Mouse (Mus musculus) midbrain, postnatal 0 days (tissue): ENCODE data around the gene Cmtm7. TPM values are rescaled to one million over a fixed set of nuclear protein-coding genes. Genes with fewer than 3 reads are reported as not detected.
A peak's percentile ranks its signal among the peaks of the same experiment; 100 is the strongest.

Experiments
- ATAC-seq: fragments of 200-750 bp; cut with Nextera tagmentation; 2 replicates; pipeline ENCODE4 v1.8.0; 2017; ENCODE audit warnings: moderate number of reproducible peaks, mild to moderate bottlenecking, moderate TSS enrichment, moderate library complexity; ENCODE audit not compliant: low FRiP score
- DNase-seq: peaks from one replicate; pipeline ENCODE4 v3.0.0-alpha.2; 2015; ENCODE audit warnings: low spot score
- H3K27ac ChIP-seq: fragments of 300-500 bp; sonication (generic); 2 replicates; pipeline ENCODE4 v1.5.1; 2014; ENCODE audit warnings: low read depth, mild to moderate bottlenecking, low read length, mixed read lengths
- H3K27me3 ChIP-seq: fragments of 300-500 bp; sonication (generic); 2 replicates; pipeline ENCODE4 v1.6.1; 2014; ENCODE audit warnings: low read length, control low read depth, mixed read lengths; ENCODE audit not compliant: insufficient read depth
- H3K36me3 ChIP-seq: fragments of 300-500 bp; sonication (generic); 2 replicates; pipeline ENCODE4 v1.6.1; 2014; ENCODE audit warnings: low read length, control low read depth, mixed read lengths; ENCODE audit not compliant: insufficient read depth
- H3K4me1 ChIP-seq: fragments of 300-500 bp; sonication (generic); 2 replicates; pipeline ENCODE4 v1.6.1; 2014; ENCODE audit warnings: mild to moderate bottlenecking, control low read depth, antibody characterized with exemption, low read length, mixed read lengths; ENCODE audit not compliant: insufficient read depth
- H3K4me2 ChIP-seq: fragments of 300-500 bp; sonication (generic); 2 replicates; pipeline ENCODE4 v1.6.1; 2014; ENCODE audit warnings: low read depth, mild to moderate bottlenecking, low read length, mixed read lengths; ENCODE audit not compliant: poor library complexity, severe bottlenecking
- H3K4me3 ChIP-seq: fragments of 300-500 bp; sonication (generic); 2 replicates; pipeline ENCODE4 v1.5.1; 2014; ENCODE audit warnings: low read depth, mild to moderate bottlenecking, low read length, moderate library complexity
- H3K9ac ChIP-seq: fragments of 300-500 bp; sonication (generic); replicated peaks from 2 replicates; pipeline ENCODE4 v1.6.1; 2014; ENCODE audit warnings: mild to moderate bottlenecking, low read length, moderate library complexity, mixed read lengths; ENCODE audit not compliant: poor library complexity, severe bottlenecking
- H3K9me3 ChIP-seq: fragments of 300-500 bp; sonication (generic); 2 replicates; pipeline ENCODE4 v1.6.1; 2016; ENCODE audit warnings: low read length, control low read depth
- CTCF ChIP-seq: IDR thresholded peaks from 2 replicates; pipeline ENCODE4 v1.5.1; 2016; ENCODE audit warnings: antibody characterized with exemption, mild to moderate bottlenecking
- WGBS: fragments of 180-500 bp; shearing (Covaris S2); extraction: QIAGEN DNeasy Blood & Tissue Kit; methylation state at CpG from one replicate; pipeline ENCODE4 v1.1.7; 2014; 5-methylcytosine and 5-hydroxymethylcytosine counted together
- polyA plus RNA-seq: library from polyadenylated mRNA; unstranded; fragments of >200 nt; fragmentation: Nextera tagmentation; extraction: Ambion mirVana; gene quantifications from 2 replicates; pipeline ENCODE4 v1.2.1, GENCODE M21; 2015
- total RNA-seq: library from RNA; depleted of rRNA; stranded (reverse); fragments of >200 nt; gene quantifications from 2 replicates; pipeline ENCODE4 v1.2.3, GENCODE M21; 2014

Cmtm7 gene
- total and polyA plus RNA-seq, 2 experiments from 2014 or later = 8.0 to 15.6 TPM

- WGBS = 93% methylated on average over 3 of the region's 3 CpGs
These were observed 5.3 kb downstream of the Cmtm7 start for GRCm38 (mm10) chr9:114776361-114776760.

GRCm38 (mm10) chr9:114775272-114775671 is 6.4 kb downstream of the Cmtm7 start:
- peak; percentile 64 for DNase-seq
- Histone ChIP-seq H3K9me3 (no peaks in the 10 kb centered on the region), H3K4me3 (no peak overlapping the region), H3K27me3 (no peaks in the 10 kb centered on the region), H3K9ac (no peak overlapping the region), H3K36me3 (no peaks in the 10 kb centered on the region), H3K27ac (no peak overlapping the region), H3K4me1 (no peaks in the 10 kb centered on the region; the same call in 1 of the 2 replicates), H3K4me2 (no peak overlapping the region)
- ATAC-seq = no peak
- 67% methylated on average over 4 of the region's 4 CpGs for WGBS
- TF ChIP-seq CTCF = no peak

More at GRCm38 (mm10) chr9:114776361-114776760, 5.3 kb downstream of the Cmtm7 start:
- ATAC-seq (no peak), DNase-seq (no peak)
- Histone ChIP-seq H3K9ac (no peak overlapping the region), H3K27ac (no peak overlapping the region), H3K4me1 (no peaks in the 10 kb centered on the region; the same call in 1 of the 2 replicates), H3K4me2 (no peak overlapping the region), H3K4me3 (no peak overlapping the region), H3K36me3 (no peaks in the 10 kb centered on the region), H3K27me3 (peaks cover 4% of the 10 kb centered on the region; the same call in 1 of the 2 replicates), H3K9me3 (no peaks in the 10 kb centered on the region)
- no peak for TF ChIP-seq CTCF

- WGBS = 80% methylated on average over 6 of the region's 6 CpGs
- ATAC-seq = no peak
- H3K4me1 ChIP-seq = no peaks in the 10 kb centered on the region
These were observed 7.0 kb downstream of the Cmtm7 start for GRCm38 (mm10) chr9:114774629-114775028.

GRCm38 (mm10) chr9:114771565-114771964 is 10.1 kb downstream of the Cmtm7 start:
- no peak overlapping the region for H3K9ac ChIP-seq
- no peak for DNase-seq
- WGBS = 85% methylated on average over 7 of the region's 7 CpGs
- no peak for TF ChIP-seq CTCF
- no peaks in the 10 kb centered on the region for H3K36me3 ChIP-seq
- H3K9me3 ChIP-seq = no peaks in the 10 kb centered on the region
- no peak for ATAC-seq
- H3K27ac ChIP-seq = no peak overlapping the region
- no peak overlapping the region for H3K4me3 ChIP-seq
- no peak overlapping the region for H3K4me2 ChIP-seq
- H3K27me3 ChIP-seq = no peaks in the 10 kb centered on the region
- H3K4me1 ChIP-seq = no peaks in the 10 kb centered on the region

More at GRCm38 (mm10) chr9:114774629-114775028, 7.0 kb downstream of the Cmtm7 start:
- H3K27me3 ChIP-seq = no peaks in the 10 kb centered on the region
- no peak for DNase-seq
- no peak for TF ChIP-seq CTCF
- no peak overlapping the region for H3K9ac ChIP-seq
- no peaks in the 10 kb centered on the region for H3K9me3 ChIP-seq
- H3K4me3 ChIP-seq = no peak overlapping the region
- H3K4me2 ChIP-seq = no peak overlapping the region
- H3K27ac ChIP-seq = no peak overlapping the region
- no peaks in the 10 kb centered on the region for H3K36me3 ChIP-seq

- H3K9ac ChIP-seq = no peak overlapping the region
- ATAC-seq (no peak), DNase-seq (no peak)
- H3K27me3 ChIP-seq = no peaks in the 10 kb centered on the region
- no peak overlapping the region for H3K4me2 ChIP-seq
- no peak overlapping the region for H3K4me3 ChIP-seq
- WGBS = 91% methylated on average over 4 of the region's 4 CpGs
- H3K27ac ChIP-seq = no peak overlapping the region
- H3K9me3 ChIP-seq = no peaks in the 10 kb centered on the region
- H3K36me3 ChIP-seq = no peaks in the 10 kb centered on the region
- TF ChIP-seq CTCF = no peak
- no peaks in the 10 kb centered on the region for H3K4me1 ChIP-seq
These were observed 11.4 kb downstream of the Cmtm7 start for GRCm38 (mm10) chr9:114770224-114770623.

GRCm38 (mm10) chr9:114768066-114768465 is 13.6 kb downstream of the Cmtm7 start:
- TF ChIP-seq CTCF = no peak
- Histone ChIP-seq H3K27ac (no peak overlapping the region), H3K36me3 (no peaks in the 10 kb centered on the region), H3K27me3 (no peaks in the 10 kb centered on the region), H3K9ac (no peak overlapping the region), H3K4me3 (no peak overlapping the region), H3K4me2 (no peak overlapping the region), H3K9me3 (no peaks in the 10 kb centered on the region), H3K4me1 (no peaks in the 10 kb centered on the region)
- 61% methylated on average over 10 of the region's 10 CpGs for WGBS
- DNase-seq = no peak
- ATAC-seq = no peak
